Mouse (Mus musculus): ENCODE measurements around the gene Zfp882. TPM values are rescaled to one million over a fixed set of nuclear protein-coding genes. Genes with fewer than 3 reads are reported as not detected.

Zfp882 gene
- total and polyA plus RNA-seq, 2 experiments from 2014 or later: 0.11 to 1.8 TPM

DNA sequence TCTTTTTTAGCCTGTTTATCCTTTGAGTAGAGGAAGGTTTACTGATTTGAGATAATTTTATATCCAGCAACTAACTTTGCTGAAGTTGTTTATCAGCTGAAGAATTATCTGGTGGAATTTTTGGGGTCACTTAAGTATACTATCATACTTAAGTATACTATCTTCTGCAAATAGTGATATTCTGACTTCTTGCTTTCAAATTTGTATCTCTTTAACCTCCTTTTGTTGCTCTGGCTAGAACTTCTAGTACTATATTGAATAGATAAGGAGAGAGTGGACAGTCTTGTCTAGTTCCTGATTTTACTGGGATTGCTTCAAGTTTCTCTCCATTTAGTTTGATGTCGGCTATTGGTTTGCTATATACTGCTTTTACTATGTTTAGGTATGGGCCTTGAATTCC lies 1.6 kb upstream of the Zfp882 start:
- no peak for DNase-seq (ENCODE audit: low spot score)
- 0 out of 2 replicates have a peak, but pooled peaks cover 4% of the 10 kb centered on the region for H3K4me1 ChIP-seq (ENCODE audit: control insufficient read depth, insufficient read depth)
- no peaks in the 10 kb centered on the region; the same call in 1 of the 2 replicates for H3K9me3 ChIP-seq (replicated peaks; ENCODE audit: control insufficient read depth, low read length)
- ATAC-seq (ENCODE audit: insufficient read depth, low read depth): no peak
- no peak overlapping the region for H3K9ac ChIP-seq (replicated peaks; ENCODE audit: low read depth, low read length)
- no peak overlapping the region for H3K4me3 ChIP-seq (ENCODE audit: low read depth, low read length)
- H3K4me2 ChIP-seq (ENCODE audit: low read depth, low read length): no peak overlapping the region
- TF ChIP-seq EP300 (IDR thresholded peaks at IDR 0.05; ENCODE audit: low read depth) (no peak), CTCF (IDR thresholded peaks at IDR 0.05; ENCODE audit: low read depth) (no peak)
- 88% methylated on average over 1 of the region's 1 CpGs for WGBS
- H3K27me3 ChIP-seq (ENCODE audit: control insufficient read depth, insufficient read depth, low read length): no peaks in the 10 kb centered on the region
- no peak overlapping the region for H3K27ac ChIP-seq (ENCODE audit: low read depth)
- no peaks in the 10 kb centered on the region for H3K36me3 ChIP-seq (replicated peaks; ENCODE audit: control insufficient read depth, insufficient read depth, low read length)

DNA sequence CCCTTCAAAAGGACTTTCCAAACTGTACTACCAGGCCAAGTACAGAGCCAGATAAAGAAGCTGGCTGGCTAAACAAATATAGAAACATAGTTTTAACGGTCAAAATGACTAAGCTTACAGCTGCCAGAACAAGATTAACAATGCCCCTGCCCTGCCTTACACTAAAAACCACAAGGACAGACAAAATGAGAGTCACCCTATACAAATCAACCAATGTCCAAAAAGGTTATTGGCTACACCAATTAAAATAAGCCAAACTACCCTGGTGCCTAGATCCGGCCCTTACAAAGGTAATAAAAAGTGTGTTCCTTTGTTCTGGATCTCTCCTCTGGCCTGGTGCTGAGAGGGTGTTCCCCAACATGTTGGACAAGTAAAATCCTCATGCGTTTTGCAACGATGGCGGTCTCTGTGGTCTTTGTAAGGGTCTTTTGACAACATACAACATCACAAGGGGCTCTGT lies 580 bp upstream of the Zfp882 start:
- DNase-seq (ENCODE audit: low spot score) (no peak), ATAC-seq (ENCODE audit: insufficient read depth, low read depth) (no peak)
- Histone ChIP-seq H3K4me2 (ENCODE audit: low read depth, low read length) (no peak overlapping the region), H3K4me3 (ENCODE audit: low read depth, low read length) (peak overlapping the region; percentile 83; the same call in 1 of the 2 replicates), H3K9ac (replicated peaks; ENCODE audit: low read depth, low read length) (no peak overlapping the region), H3K4me1 (ENCODE audit: control insufficient read depth, insufficient read depth) (0 out of 2 replicates have a peak, but pooled peaks cover 4% of the 10 kb centered on the region), H3K27ac (ENCODE audit: low read depth) (peak overlapping the region; percentile 95), H3K27me3 (ENCODE audit: control insufficient read depth, insufficient read depth, low read length) (no peaks in the 10 kb centered on the region), H3K9me3 (replicated peaks; ENCODE audit: control insufficient read depth, low read length) (no peaks in the 10 kb centered on the region; the same call in 1 of the 2 replicates), H3K36me3 (replicated peaks; ENCODE audit: control insufficient read depth, insufficient read depth, low read length) (no peaks in the 10 kb centered on the region)
- WGBS: 93% methylated on average over 5 of the region's 5 CpGs
- TF ChIP-seq EP300 (IDR thresholded peaks at IDR 0.05; ENCODE audit: low read depth) (no peak), CTCF (IDR thresholded peaks at IDR 0.05; ENCODE audit: low read depth) (no peak)

DNA sequence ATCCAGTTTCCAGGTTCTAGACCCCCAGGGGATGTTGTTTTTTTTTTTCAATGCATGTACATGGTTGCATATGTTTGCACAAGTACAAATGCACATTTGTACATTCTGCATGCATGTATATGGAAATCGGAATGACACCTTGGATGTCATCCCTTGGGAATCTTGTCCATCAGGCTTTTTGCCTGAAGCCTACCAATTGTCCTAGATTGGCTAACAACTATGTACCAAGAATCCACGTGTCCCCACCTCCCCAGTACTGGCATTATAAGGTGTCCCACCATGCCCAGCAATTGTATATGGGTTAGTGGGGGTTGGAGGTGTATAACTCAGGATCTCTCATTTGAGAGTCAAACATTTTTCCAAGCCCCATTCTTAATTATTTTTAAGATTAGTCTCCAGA lies 3.9 kb downstream of the Zfp882 start:
- TF ChIP-seq CTCF (IDR thresholded peaks at IDR 0.05; ENCODE audit: low read depth) (no peak), EP300 (IDR thresholded peaks at IDR 0.05; ENCODE audit: low read depth) (no peak)
- Histone ChIP-seq H3K4me1 (ENCODE audit: control insufficient read depth, insufficient read depth) (0 out of 2 replicates have a peak, but pooled peaks cover 4% of the 10 kb centered on the region), H3K27me3 (ENCODE audit: control insufficient read depth, insufficient read depth, low read length) (no peaks in the 10 kb centered on the region), H3K27ac (ENCODE audit: low read depth) (no peak overlapping the region), H3K4me2 (ENCODE audit: low read depth, low read length) (no peak overlapping the region), H3K9me3 (replicated peaks; ENCODE audit: control insufficient read depth, low read length) (no peaks in the 10 kb centered on the region; the same call in 1 of the 2 replicates), H3K4me3 (ENCODE audit: low read depth, low read length) (no peak overlapping the region), H3K36me3 (replicated peaks; ENCODE audit: control insufficient read depth, insufficient read depth, low read length) (peaks cover 13% of the 10 kb centered on the region), H3K9ac (replicated peaks; ENCODE audit: low read depth, low read length) (no peak overlapping the region)
- WGBS: 79% methylated on average over 2 of the region's 2 CpGs
- DNase-seq (ENCODE audit: low spot score) (no peak), ATAC-seq (ENCODE audit: insufficient read depth, low read depth) (no peak)

DNA sequence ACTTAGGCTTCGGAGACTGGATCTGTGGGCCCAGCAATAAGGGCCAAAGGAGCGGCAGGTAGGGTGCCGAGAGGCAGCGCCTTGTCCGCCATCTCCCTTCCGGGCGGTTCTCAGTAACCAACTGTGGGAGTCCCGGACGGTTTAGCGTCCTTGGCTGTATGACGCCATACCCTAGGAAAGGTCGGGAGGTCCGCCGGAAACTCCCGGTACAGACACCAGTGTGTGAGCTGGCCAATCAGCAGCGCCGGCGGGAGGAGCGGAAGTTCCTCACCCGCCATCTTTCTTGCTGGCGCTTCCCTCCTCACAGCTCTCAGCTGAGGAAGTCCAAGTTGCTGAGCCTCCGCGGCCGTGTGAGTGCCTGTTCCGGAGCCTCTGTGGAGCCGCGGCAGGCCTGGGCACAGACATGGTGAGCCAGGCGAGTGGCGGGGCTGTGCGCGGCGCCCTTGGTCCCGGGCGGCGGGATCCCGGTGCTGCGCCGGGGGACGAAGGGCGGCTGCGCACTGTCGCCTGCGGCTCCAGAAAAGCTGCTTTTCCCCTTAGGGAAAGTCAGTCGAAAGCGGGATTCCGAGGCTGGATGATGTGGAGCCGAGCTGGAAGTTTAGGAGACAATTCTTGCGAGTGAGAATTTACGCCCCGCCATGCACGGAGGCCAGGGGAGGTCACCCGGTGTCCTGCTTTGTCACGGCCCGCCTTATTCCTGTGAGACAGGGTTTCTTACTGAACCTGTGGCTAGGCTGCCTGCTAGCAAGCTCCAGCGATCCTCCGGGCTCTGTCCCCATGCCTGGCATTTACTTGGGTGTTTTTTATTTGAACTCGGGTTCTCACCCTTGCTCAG lies 14.4 kb downstream of the Zfp882 start:
- TF ChIP-seq EP300 (IDR thresholded peaks at IDR 0.05; ENCODE audit: low read depth) (0 out of 2 replicates have a peak, but pooled peaks have one; percentile 1), CTCF (IDR thresholded peaks at IDR 0.05; ENCODE audit: low read depth) (no peak)

DNA sequence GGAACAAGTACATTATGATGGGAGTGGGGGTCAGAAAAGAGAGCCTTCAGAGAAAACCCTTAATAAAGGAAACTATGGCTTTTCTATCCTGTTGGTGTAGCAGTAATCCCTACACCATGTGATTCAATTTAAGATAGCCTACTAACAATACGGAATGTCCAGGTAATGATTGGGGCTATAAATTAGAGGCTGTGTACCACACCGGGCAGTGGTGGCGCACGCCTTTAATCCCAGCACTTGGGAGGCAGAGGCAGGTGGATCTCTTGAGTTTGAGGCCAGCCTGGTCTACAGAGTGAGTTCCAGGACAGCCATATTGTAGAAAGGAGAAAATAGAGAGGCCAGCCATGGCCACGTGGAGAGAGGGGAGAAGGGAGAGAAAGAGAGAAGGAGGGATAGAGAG lies 17.4 kb downstream of the Zfp882 start:
- H3K9ac ChIP-seq (replicated peaks; ENCODE audit: low read depth, low read length): no peak overlapping the region
- H3K27me3 ChIP-seq (ENCODE audit: control insufficient read depth, insufficient read depth, low read length): no peaks in the 10 kb centered on the region
- H3K9me3 ChIP-seq (replicated peaks; ENCODE audit: control insufficient read depth, low read length): no peaks in the 10 kb centered on the region
- DNase-seq (ENCODE audit: low spot score): no peak
- 92% methylated on average over 5 of the region's 5 CpGs for WGBS
- no peak for ATAC-seq (ENCODE audit: insufficient read depth, low read depth)
- no peak overlapping the region for H3K4me3 ChIP-seq (ENCODE audit: low read depth, low read length)
- H3K36me3 ChIP-seq (replicated peaks; ENCODE audit: control insufficient read depth, insufficient read depth, low read length): peaks cover 27% of the 10 kb centered on the region
- 0 out of 2 replicates have a peak, but pooled peaks cover 3% of the 10 kb centered on the region for H3K4me1 ChIP-seq (ENCODE audit: control insufficient read depth, insufficient read depth)
- no peak overlapping the region for H3K27ac ChIP-seq (ENCODE audit: low read depth)
- TF ChIP-seq EP300 (IDR thresholded peaks at IDR 0.05; ENCODE audit: low read depth) (no peak), CTCF (IDR thresholded peaks at IDR 0.05; ENCODE audit: low read depth) (no peak)
- H3K4me2 ChIP-seq (ENCODE audit: low read depth, low read length): no peak overlapping the region

More for the DNA sequence above, 14.4 kb downstream of the Zfp882 start:
- Histone ChIP-seq H3K27me3 (ENCODE audit: control insufficient read depth, insufficient read depth, low read length) (no peaks in the 10 kb centered on the region), H3K9me3 (replicated peaks; ENCODE audit: control insufficient read depth, low read length) (no peaks in the 10 kb centered on the region), H3K9ac (replicated peaks; ENCODE audit: low read depth, low read length) (peak overlapping the region; percentile 89), H3K4me3 (ENCODE audit: low read depth, low read length) (peak overlapping the region; percentile 94), H3K36me3 (replicated peaks; ENCODE audit: control insufficient read depth, insufficient read depth, low read length) (0 out of 2 replicates have a peak, but pooled peaks cover 5% of the 10 kb centered on the region), H3K4me1 (ENCODE audit: control insufficient read depth, insufficient read depth) (0 out of 2 replicates have a peak, but pooled peaks cover 3% of the 10 kb centered on the region), H3K27ac (ENCODE audit: low read depth) (peak overlapping the region; percentile 99), H3K4me2 (ENCODE audit: low read depth, low read length) (peak overlapping the region; percentile 74)
- under 1% methylated on average over 55 of the region's 57 CpGs for WGBS
- peak; percentile 100 for ATAC-seq (ENCODE audit: insufficient read depth, low read depth)
- DNase-seq (ENCODE audit: low spot score): peak; percentile 97

Data from heart, postnatal 0 days (tissue).